Mouse (Mus musculus) heart, postnatal 0 days (tissue): ENCODE data around the gene Foxm1. TPM values are rescaled to one million over a fixed set of nuclear protein-coding genes. Genes with fewer than 3 reads are reported as not detected.

Experiments used
- ATAC-seq: fragments of 200-750 bp; cut with Nextera tagmentation; 2 replicates; pipeline ENCODE4 v1.8.0; 2017; ENCODE audit warnings: low read depth, moderate number of reproducible peaks, moderate library complexity; ENCODE audit not compliant: insufficient read depth
- DNase-seq: peaks from one replicate; pipeline ENCODE4 v3.0.0-alpha.2; 2016; ENCODE audit warnings: low spot score
- H3K27ac ChIP-seq: fragments of 300-500 bp; sonication (generic); 2 replicates; pipeline ENCODE4 v1.5.1; 2014; ENCODE audit warnings: low read depth, mild to moderate bottlenecking
- H3K27me3 ChIP-seq: fragments of 300-500 bp; sonication (generic); 2 replicates; pipeline ENCODE4 v1.6.1; 2014; ENCODE audit warnings: low read length, mixed read lengths; ENCODE audit not compliant: control insufficient read depth, insufficient read depth
- H3K36me3 ChIP-seq: fragments of 300-500 bp; sonication (generic); replicated peaks from 2 replicates; pipeline ENCODE4 v1.6.1; 2014; ENCODE audit warnings: low read length, mixed read lengths; ENCODE audit not compliant: control insufficient read depth, insufficient read depth
- H3K4me1 ChIP-seq: fragments of 300-500 bp; sonication (generic); 2 replicates; pipeline ENCODE4 v1.6.1; 2014; ENCODE audit warnings: antibody characterized with exemption; ENCODE audit not compliant: control insufficient read depth, insufficient read depth
- H3K4me2 ChIP-seq: fragments of 300-500 bp; sonication (generic); 2 replicates; pipeline ENCODE4 v1.6.1; 2014; ENCODE audit warnings: low read depth, mild to moderate bottlenecking, low read length, moderate library complexity
- H3K4me3 ChIP-seq: fragments of 300-500 bp; sonication (generic); 2 replicates; pipeline ENCODE4 v1.5.1; 2014; ENCODE audit warnings: low read depth, low read length
- H3K9ac ChIP-seq: fragments of 300-500 bp; sonication (generic); replicated peaks from 2 replicates; pipeline ENCODE4 v1.6.1; 2014; ENCODE audit warnings: low read depth, low read length, mixed read lengths
- H3K9me3 ChIP-seq: fragments of 300-500 bp; sonication (generic); replicated peaks from 2 replicates; pipeline ENCODE4 v1.6.1; 2016; ENCODE audit warnings: low read length; ENCODE audit not compliant: control insufficient read depth
- CTCF ChIP-seq: IDR thresholded peaks from 2 replicates; pipeline ENCODE4 v1.5.1; 2016; ENCODE audit warnings: antibody characterized with exemption, control low read depth, low read depth
- EP300 ChIP-seq: IDR thresholded peaks from 2 replicates; pipeline ENCODE4 v1.6.1; 2016; ENCODE audit warnings: antibody characterized with exemption, low read depth
- WGBS: fragments of 180-500 bp; shearing (Covaris S2); extraction: QIAGEN DNeasy Blood & Tissue Kit; methylation state at CpG from one replicate; pipeline ENCODE4 v1.1.7; 2014; 5-methylcytosine and 5-hydroxymethylcytosine counted together
- polyA plus RNA-seq: library from polyadenylated mRNA; unstranded; fragments of >200 nt; fragmentation: Nextera tagmentation; extraction: Ambion mirVana; gene quantifications from 2 replicates; pipeline ENCODE4 v1.2.1, GENCODE M21; 2015
- total RNA-seq: library from RNA; depleted of rRNA; stranded (reverse); fragments of >200 nt; gene quantifications from 2 replicates; pipeline ENCODE4 v1.2.3, GENCODE M21; 2014; ENCODE audit warnings: low replicate concordance; rRNA removed

The Foxm1 gene
- total and polyA plus RNA-seq, 2 experiments from 2014 or later = 4.8 to 19.0 TPM

- TF ChIP-seq EP300 (no peak), CTCF (no peak)
- no peak for DNase-seq
- ATAC-seq = no peak
- Histone ChIP-seq H3K9me3 (no peaks in the 10 kb centered on the region), H3K27me3 (no peaks in the 10 kb centered on the region), H3K9ac (no peak overlapping the region), H3K27ac (0 out of 2 replicates have a peak overlapping the region, but pooled peaks have one; percentile 6), H3K4me2 (no peak overlapping the region), H3K4me3 (no peak overlapping the region), H3K4me1 (no peaks in the 10 kb centered on the region; the same call in 1 of the 2 replicates), H3K36me3 (no peaks in the 10 kb centered on the region)
- 54% methylated on average over 2 of the region's 2 CpGs for WGBS
Measured at GRCm38 (mm10) chr6:128421036-128421435, 58.3 kb downstream of the Foxm1 start.

DNA sequence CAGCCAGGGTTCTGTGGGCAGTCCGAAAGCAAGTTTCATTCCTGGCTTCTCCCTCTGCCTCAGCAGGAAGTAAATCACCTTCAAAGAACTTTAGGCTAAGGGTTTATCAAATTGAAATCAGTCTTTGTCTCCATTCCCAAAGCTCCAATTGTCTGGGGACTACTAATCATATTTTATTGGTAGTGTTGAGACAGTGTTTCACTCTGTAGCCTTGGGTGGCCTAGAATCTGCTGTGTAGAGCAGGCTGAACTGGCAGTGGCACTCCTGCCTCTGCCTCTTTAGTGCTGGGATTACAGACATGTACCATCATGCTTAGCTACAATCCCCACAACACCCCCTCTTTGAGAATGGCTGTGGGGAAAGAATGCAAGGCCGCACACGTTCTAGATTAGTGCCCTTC, 58.7 kb downstream of the Foxm1 start:
- Histone ChIP-seq H3K27me3 (no peaks in the 10 kb centered on the region), H3K36me3 (no peaks in the 10 kb centered on the region), H3K4me2 (no peak overlapping the region), H3K4me1 (no peaks in the 10 kb centered on the region; the same call in 1 of the 2 replicates), H3K9ac (no peak overlapping the region), H3K9me3 (no peaks in the 10 kb centered on the region), H3K4me3 (no peak overlapping the region), H3K27ac (no peak overlapping the region)
- DNase-seq = no peak
- 80% methylated on average over 3 of the region's 3 CpGs for WGBS
- ATAC-seq = no peak
- TF ChIP-seq EP300 (no peak), CTCF (no peak)

- no peak for DNase-seq
- ATAC-seq = no peak
- Histone ChIP-seq H3K4me1 (no peaks in the 10 kb centered on the region; the same call in 1 of the 2 replicates), H3K27me3 (no peaks in the 10 kb centered on the region), H3K4me2 (peak overlapping the region; percentile 66), H3K36me3 (0 out of 2 replicates have a peak, but pooled peaks cover 5% of the 10 kb centered on the region), H3K9me3 (no peaks in the 10 kb centered on the region), H3K27ac (peak overlapping the region; percentile 93), H3K9ac (peak overlapping the region; percentile 60), H3K4me3 (peak overlapping the region; percentile 63)
- WGBS = 38% methylated on average over 14 of the region's 16 CpGs
- TF ChIP-seq EP300 = no peak
- TF ChIP-seq CTCF = no peak
Measured at GRCm38 (mm10) chr6:128423496-128424268, 60.9 kb downstream of the Foxm1 start.

DNA sequence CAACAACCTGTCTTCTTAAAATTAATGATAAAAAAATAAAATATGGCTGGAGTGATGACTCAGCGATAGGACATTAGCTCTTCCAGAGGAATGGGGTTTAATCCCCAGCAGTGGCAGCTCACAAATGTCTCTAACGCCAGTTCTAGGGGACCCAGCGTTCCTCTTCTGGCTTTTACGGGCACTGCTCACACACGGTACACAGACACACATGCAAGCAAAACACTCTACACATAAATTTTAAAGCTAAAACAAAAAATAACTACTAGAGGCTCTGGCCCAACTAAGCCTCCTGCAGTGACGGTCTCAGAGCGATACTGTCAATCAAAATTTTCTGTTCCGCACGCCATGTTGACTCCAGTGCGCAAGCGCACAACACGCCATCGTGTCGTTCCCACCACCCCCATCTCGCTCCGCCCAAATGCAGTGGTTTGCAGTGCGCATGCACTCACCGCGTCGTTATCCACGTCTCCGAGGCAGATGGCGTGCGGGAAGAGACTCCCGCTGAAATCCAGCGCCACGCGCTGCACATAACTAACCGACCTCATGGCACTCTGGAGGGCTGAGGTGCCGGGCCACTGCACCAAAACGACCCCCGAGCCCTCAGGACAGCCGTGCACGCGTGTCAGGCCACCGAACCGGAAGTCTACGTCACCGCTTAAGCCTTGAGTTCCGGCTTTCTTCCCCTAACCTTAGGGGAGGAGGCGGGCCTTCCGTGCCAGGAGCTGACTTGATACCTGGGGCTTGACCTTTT, 61.7 kb downstream of the Foxm1 start, which contains the start of gene Itfg2:
Gene Itfg2, minus strand, starts transcription at position 663 of the 751 bp plus-strand sequence.
- TF ChIP-seq EP300 (no peak; the same call in 1 of the 2 replicates), CTCF (no peak)
- peak; percentile 98 for ATAC-seq
- under 1% methylated on average over 42 of the region's 42 CpGs for WGBS

DNA sequence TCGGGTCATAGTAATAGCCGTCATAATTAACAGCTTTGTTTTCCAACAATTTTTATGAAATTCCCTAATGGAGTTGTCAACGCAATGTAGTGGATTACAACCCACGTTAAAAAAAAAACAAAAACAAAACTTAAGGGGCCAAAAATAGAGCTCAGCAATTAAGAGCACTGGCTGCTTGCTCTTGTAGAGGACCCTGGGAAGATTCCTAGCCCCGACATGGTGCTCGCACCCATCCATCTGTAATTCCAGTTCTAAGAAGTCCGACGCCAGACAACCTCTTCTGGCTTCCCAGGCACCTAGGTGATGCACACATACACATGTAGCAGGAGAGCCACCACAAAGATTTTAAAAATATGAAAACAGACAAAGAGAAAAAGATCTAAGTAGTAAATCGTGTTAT, 62.3 kb downstream of the Foxm1 start:
- peak overlapping the region; percentile 60 for H3K9ac ChIP-seq
- WGBS = 19% methylated on average over 9 of the region's 9 CpGs
- no peaks in the 10 kb centered on the region for H3K27me3 ChIP-seq
- peak overlapping the region; percentile 93 for H3K27ac ChIP-seq
- DNase-seq (no peak), ATAC-seq (no peak)
- H3K9me3 ChIP-seq = no peaks in the 10 kb centered on the region
- H3K4me2 ChIP-seq = peak overlapping the region; percentile 66
- H3K4me1 ChIP-seq = no peaks in the 10 kb centered on the region; the same call in 1 of the 2 replicates
- H3K36me3 ChIP-seq = peaks cover 16% of the 10 kb centered on the region
- H3K4me3 ChIP-seq = peak overlapping the region; percentile 63
- no peak for TF ChIP-seq EP300
- no peak for TF ChIP-seq CTCF

More for the DNA sequence above, 61.7 kb downstream of the Foxm1 start, which contains the start of gene Itfg2:
- DNase-seq = peak; percentile 98
- H3K27me3 ChIP-seq = no peaks in the 10 kb centered on the region
- no peaks in the 10 kb centered on the region for H3K9me3 ChIP-seq
- H3K27ac ChIP-seq = peak within 1 kb of the TSS; percentile 93
- peak within 1 kb of the TSS; percentile 63 for H3K4me3 ChIP-seq
- H3K36me3 ChIP-seq = 0 out of 2 replicates have a peak, but pooled peaks cover 13% of the 10 kb centered on the region
- H3K4me2 ChIP-seq = peak within 1 kb of the TSS; percentile 66
- H3K4me1 ChIP-seq = no peaks in the 10 kb centered on the region; the same call in 1 of the 2 replicates
- peak within 1 kb of the TSS; percentile 60 for H3K9ac ChIP-seq

Other genes starting within 250 kb of the Foxm1 start
- gene Tspan9, start 219.4 kb upstream of the Foxm1 start, total RNA-seq = 332 and 368 TPM in 2 replicates
- 84.7 and 105 TPM in 2 replicates for gene Tspan9, start 219.4 kb upstream of the Foxm1 start, polyA plus RNA-seq
- 3.2 and 4.2 TPM in 2 replicates for gene Tead4, start 62.1 kb upstream of the Foxm1 start, total RNA-seq
- gene Tead4, start 62.1 kb upstream of the Foxm1 start, polyA plus RNA-seq = 1.3 and 1.5 TPM in 2 replicates
- gene Tulp3, start 7.1 kb upstream of the Foxm1 start, total RNA-seq = 3.2 and 5.1 TPM in 2 replicates
- 3.7 and 5.1 TPM in 2 replicates for gene Tulp3, start 7.1 kb upstream of the Foxm1 start, polyA plus RNA-seq
- gene Rhno1, start 56 bp upstream of the Foxm1 start, total RNA-seq = 10.9 and 22.6 TPM in 2 replicates
- 34.7 and 39.3 TPM in 2 replicates for gene Rhno1, start 56 bp upstream of the Foxm1 start, polyA plus RNA-seq
- not detected in 2 replicates for gene Tex52, start 12.5 kb downstream of the Foxm1 start, total RNA-seq
- not detected in 2 replicates for gene Tex52, start 12.5 kb downstream of the Foxm1 start, polyA plus RNA-seq
- gene Gm44596, start 12.5 kb downstream of the Foxm1 start, total RNA-seq = not detected in 2 replicates
- gene Gm44596, start 12.5 kb downstream of the Foxm1 start, polyA plus RNA-seq = not detected in 2 replicates
- gene Nrip2, start 36.3 kb downstream of the Foxm1 start, total RNA-seq = 0.85 and 8.2 TPM in 2 replicates
- 1.6 and 2.2 TPM in 2 replicates for gene Nrip2, start 36.3 kb downstream of the Foxm1 start, polyA plus RNA-seq
- gene Itfg2, start 62.0 kb downstream of the Foxm1 start, total RNA-seq = 29.2 and 62.3 TPM in 2 replicates
- 22.0 and 22.6 TPM in 2 replicates for gene Itfg2, start 62.0 kb downstream of the Foxm1 start, polyA plus RNA-seq
- 148 and 154 TPM in 2 replicates for gene Fkbp4, start 75.7 kb downstream of the Foxm1 start, total RNA-seq
- gene Fkbp4, start 75.7 kb downstream of the Foxm1 start, polyA plus RNA-seq = 217 and 226 TPM in 2 replicates
- gene Pzp, start 163.8 kb downstream of the Foxm1 start, total RNA-seq = 0.27 and 0.85 TPM in 2 replicates
- gene Pzp, start 163.8 kb downstream of the Foxm1 start, polyA plus RNA-seq = 0.96 and 1.00 TPM in 2 replicates
- gene A2ml1, start 218.6 kb downstream of the Foxm1 start, total RNA-seq = 1.4 TPM in 1 of 2 replicates, not detected in the other
- 0.30 and 0.73 TPM in 2 replicates for gene A2ml1, start 218.6 kb downstream of the Foxm1 start, polyA plus RNA-seq